Mouse (Mus musculus) liver, adult (tissue): ENCODE results near the gene Ino80e.

Source experiments
- GATA4 ChIP-seq: IDR thresholded peaks from 2 replicates; pipeline ENCODE4 v1.6.1; 2014; ENCODE audit warnings: mild to moderate bottlenecking, low read length; ENCODE audit not compliant: insufficient replicate concordance

Ino80e gene

GRCm38 (mm10) chr7:126825952-126826351, 36.2 kb downstream of the Ino80e start:
- no peak for TF ChIP-seq GATA4

GRCm38 (mm10) chr7:126825403-126825802, 36.8 kb downstream of the Ino80e start:
- TF ChIP-seq GATA4 = no peak

DNA sequence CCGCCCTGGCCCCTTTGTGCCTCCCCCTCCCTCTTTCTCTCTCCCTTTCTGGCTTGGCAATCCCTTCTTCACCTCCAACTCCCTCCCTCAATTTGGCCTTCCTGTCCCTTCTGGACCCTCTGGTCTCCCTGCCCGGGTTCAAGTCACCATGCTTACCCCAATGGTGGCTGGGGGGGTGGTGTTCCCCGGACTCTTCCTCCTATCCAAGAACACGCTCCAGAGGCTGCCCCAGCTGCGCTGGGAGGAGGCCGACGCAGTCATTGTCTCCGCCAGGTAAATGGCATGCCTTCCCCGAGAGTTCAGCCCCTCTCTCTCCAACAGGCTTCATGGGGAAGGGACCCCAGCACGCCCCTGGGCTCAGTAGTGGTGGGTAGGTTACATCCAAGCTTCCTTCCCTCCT, 38.2 kb downstream of the Ino80e start:
- TF ChIP-seq GATA4 = no peak

GRCm38 (mm10) chr7:126823202-126823711, 38.9 kb downstream of the Ino80e start:
- TF ChIP-seq GATA4 = no peak

- TF ChIP-seq GATA4 = no peak
Observed at GRCm38 (mm10) chr7:126822741-126823140, 39.4 kb downstream of the Ino80e start.

GRCm38 (mm10) chr7:126821835-126822511, 40.2 kb downstream of the Ino80e start:
- no peak for TF ChIP-seq GATA4

DNA sequence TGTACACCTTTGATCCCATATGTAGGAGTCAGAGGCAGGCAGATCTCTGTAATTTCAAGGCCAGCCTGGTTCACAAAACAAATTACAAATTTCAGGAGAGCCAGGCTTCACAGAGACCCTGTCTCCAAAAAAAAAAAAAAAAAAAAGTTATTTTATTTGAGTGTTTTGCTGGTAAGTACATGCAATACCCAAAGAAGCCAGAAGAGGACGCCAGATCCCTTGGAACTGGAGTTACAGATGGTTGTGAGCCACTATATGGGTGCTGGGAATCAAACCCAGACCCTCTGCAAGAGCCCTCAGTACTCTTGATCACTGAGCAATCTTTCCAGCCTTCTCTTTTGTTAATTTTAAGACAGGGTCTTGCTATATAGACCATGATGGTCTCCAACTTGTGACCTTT, 43.4 kb downstream of the Ino80e start:
- no peak for TF ChIP-seq GATA4

- TF ChIP-seq GATA4 = no peak
Observed at GRCm38 (mm10) chr7:126817595-126817994, 44.6 kb downstream of the Ino80e start.

DNA sequence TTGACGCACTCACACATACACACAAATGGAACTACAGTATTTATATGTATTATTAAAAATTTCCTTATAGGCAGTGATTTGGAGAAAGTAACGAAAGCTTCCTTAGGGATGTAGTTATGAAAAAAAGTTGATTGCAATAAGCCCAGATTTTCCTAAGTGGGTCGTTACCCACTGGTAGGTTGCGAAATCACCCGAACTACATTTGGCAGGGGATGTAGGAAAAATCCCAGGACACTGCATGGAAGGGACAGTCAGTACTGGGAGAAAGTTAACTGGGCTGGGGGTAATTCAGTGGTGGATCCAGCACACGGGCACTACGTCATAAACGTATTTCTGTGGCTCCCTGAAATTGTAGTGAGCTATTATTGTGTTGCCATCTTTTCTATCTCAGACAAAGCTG, 45.7 kb downstream of the Ino80e start:
- no peak for TF ChIP-seq GATA4

- no peak for TF ChIP-seq GATA4
Observed at GRCm38 (mm10) chr7:126815726-126816222, 46.4 kb downstream of the Ino80e start.

GRCm38 (mm10) chr7:126809723-126810369, 52.3 kb downstream of the Ino80e start:
- no peak for TF ChIP-seq GATA4

GRCm38 (mm10) chr7:126808703-126809455, 53.3 kb downstream of the Ino80e start:
- peak; percentile 5; the same call in 1 of the 2 replicates for TF ChIP-seq GATA4

- no peak for TF ChIP-seq GATA4
Observed at GRCm38 (mm10) chr7:126807405-126807804, 54.8 kb downstream of the Ino80e start.

- TF ChIP-seq GATA4 = no peak
Observed at GRCm38 (mm10) chr7:126806956-126807355, 55.2 kb downstream of the Ino80e start.

GRCm38 (mm10) chr7:126803751-126804150, 58.4 kb downstream of the Ino80e start:
- no peak for TF ChIP-seq GATA4

- no peak for TF ChIP-seq GATA4
Observed at GRCm38 (mm10) chr7:126803181-126803580, 59.0 kb downstream of the Ino80e start.
